Mouse (Mus musculus): Measurements from ENCODE around the gene Zfp990. TPM values are rescaled to one million over a fixed set of nuclear protein-coding genes. Genes with fewer than 3 reads are reported as not detected.

Gene Zfp990
- polyA plus RNA-seq (2012; rRNA removed), result 0.01 TPM in 1 of 2 replicates, not detected in the other

GRCm38 (mm10) chr4:145510459-145510858 lies at the start of gene Zfp990:
Zfp990 (plus strand) TSS chr4:145510759.

GRCm38 (mm10) chr4:145585078-145585477 lies 74.5 kb downstream of the Zfp990 start, which contains the start of gene Gm13212:
Gm13212 (plus strand) TSS chr4:145585166.

Other genes starting within 250 kb of the Zfp990 start
- 0.01 and 0.05 TPM in 2 replicates for gene Tnfrsf8, start 195.6 kb upstream of the Zfp990 start, polyA plus RNA-seq (2012; rRNA removed)
- gene Gm13212, start 74.4 kb downstream of the Zfp990 start, polyA plus RNA-seq (2012; rRNA removed), result 1.3 and 1.4 TPM in 2 replicates
- gene Zfp980, start 159.9 kb downstream of the Zfp990 start, polyA plus RNA-seq (2012; rRNA removed), result not detected in 2 replicates

Data from liver, embryonic 14 days (tissue).